Mouse (Mus musculus) embryonic fibroblast, embryonic 13.5 days (primary cell): ENCODE results near the gene Il10.

Experiments
- CTCF ChIP-seq: IDR thresholded peaks from 2 replicates; pipeline ENCODE4 v1.5.1; 2011; ENCODE audit warnings: mild to moderate bottlenecking, control low read depth, low read length, moderate library complexity, borderline replicate concordance; ENCODE audit not compliant: insufficient read depth
- POLR2A ChIP-seq: IDR thresholded peaks from 2 replicates; pipeline ENCODE4 v1.6.1; 2011; ENCODE audit warnings: low read depth, mild to moderate bottlenecking, control low read depth, low read length, moderate library complexity

- TF ChIP-seq CTCF = no peak
- no peak for TF ChIP-seq POLR2A
These were observed 18.9 kb downstream of the Il10 start for GRCm38 (mm10) chr1:131038415-131039017.
